Mouse (Mus musculus) leukemia stem cell, adult 10-12 weeks (primary cell): Measurements from ENCODE around the gene Rbx1. TPM values are rescaled to one million over a fixed set of nuclear protein-coding genes. Genes with fewer than 3 reads are reported as not detected.

ENCODE experiments used
- polyA plus RNA-seq: library from polyadenylated mRNA; stranded (reverse); fragments of >175 nt; gene quantifications from 2 replicates; pipeline ENCODE4 v1.2.3, GENCODE M21; 2012; ENCODE audit warnings: low replicate concordance

Gene Rbx1
- 0.99 and 7.9 TPM in 2 replicates for polyA plus RNA-seq

DNA sequence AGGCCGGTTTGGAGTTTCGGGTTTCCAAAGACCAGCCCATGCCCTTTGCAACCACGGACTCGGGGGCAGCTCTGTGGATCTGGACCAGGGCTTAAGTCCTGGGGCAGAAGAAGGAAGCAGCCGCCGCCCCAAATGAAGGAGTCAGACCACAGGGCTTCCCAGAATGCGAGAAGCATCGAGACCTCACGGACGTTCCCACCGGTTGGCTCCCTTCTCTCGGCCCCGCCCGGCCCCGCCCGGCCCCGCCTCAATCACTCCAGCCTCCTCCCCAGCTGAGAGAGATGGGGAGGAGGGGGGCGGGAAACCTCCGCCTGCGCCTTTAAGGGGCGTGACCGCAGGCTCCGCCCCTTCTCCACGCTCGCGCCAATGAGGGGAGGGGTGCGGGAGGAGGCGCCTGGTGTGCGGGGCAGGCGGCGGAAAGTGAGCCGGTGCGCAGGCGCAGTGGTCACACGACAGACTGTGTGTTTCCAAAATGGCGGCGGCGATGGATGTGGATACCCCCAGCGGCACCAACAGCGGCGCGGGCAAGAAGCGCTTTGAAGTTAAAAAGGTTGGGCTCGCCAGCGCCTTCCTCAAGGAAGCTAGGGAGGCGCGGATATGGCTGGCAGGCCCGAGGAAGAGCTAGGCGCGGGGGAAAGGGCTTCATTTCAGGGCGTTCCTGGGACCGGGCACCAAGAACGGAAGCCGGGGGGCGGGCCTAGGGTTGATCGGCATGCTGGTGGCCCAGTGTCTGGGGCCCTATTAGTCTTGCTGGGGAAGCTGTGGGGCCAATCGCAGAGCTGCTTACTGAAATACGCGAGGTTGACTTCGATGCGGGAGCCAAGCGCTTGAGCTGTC lies at the start of gene Rbx1:
Gene Rbx1, plus strand, starts transcription at position 396 of the 837 bp plus-strand sequence.

Other genes with a start within 250 kb of the Rbx1 start
- not detected in 2 replicates for gene Mchr1, start 230.8 kb upstream of the Rbx1 start, polyA plus RNA-seq
- gene Slc25a17, start 105.5 kb upstream of the Rbx1 start, polyA plus RNA-seq, result 3.2 and 4.3 TPM in 2 replicates
- 65.5 and 67.3 TPM in 2 replicates for gene St13, start 66.2 kb upstream of the Rbx1 start, polyA plus RNA-seq
- 0.30 and 1.0 TPM in 2 replicates for gene Xpnpep3, start 66.2 kb upstream of the Rbx1 start, polyA plus RNA-seq
- gene Dnajb7, start 58.0 kb upstream of the Rbx1 start, polyA plus RNA-seq, result not detected in 2 replicates
- gene Ep300, start 119.1 kb downstream of the Rbx1 start, polyA plus RNA-seq, result 33.1 and 40.7 TPM in 2 replicates
- gene L3mbtl2, start 197.6 kb downstream of the Rbx1 start, polyA plus RNA-seq, result 5.4 and 18.7 TPM in 2 replicates
- gene Chadl, start 231.0 kb downstream of the Rbx1 start, polyA plus RNA-seq, result 0.09 and 0.52 TPM in 2 replicates